Mouse (Mus musculus): ENCODE data around the gene Gon4l. TPM values are rescaled to one million over a fixed set of nuclear protein-coding genes. Genes with fewer than 3 reads are reported as not detected.

Gene Gon4l
- polyA plus RNA-seq, 1 experiment from 2014 or later, result 15.3 TPM

- Histone ChIP-seq H3K36me3 (no peaks in the 10 kb centered on the region), H3K9me3 (replicated peaks) (no peaks in the 10 kb centered on the region), H3K27ac (replicated peaks) (no peak overlapping the region), H3K4me3 (no peak overlapping the region), H3K4me1 (peaks cover 25% of the 10 kb centered on the region), H3K27me3 (ENCODE audit: low read depth, poor library complexity, severe bottlenecking) (no peaks in the 10 kb centered on the region)
- no peak for DNase-seq (ENCODE audit: low spot score)
Measured at GRCm38 (mm10) chr3:88953736-88954135, 118.7 kb downstream of the Gon4l start.

Other genes with a start within 250 kb of the Gon4l start
- gene Arhgef2, start 229.3 kb upstream of the Gon4l start, polyA plus RNA-seq (2016; fragmentation: Nextera tagmentation; extraction: Ambion mirVana), result 82.2 and 106 TPM in 2 replicates
- gene Rxfp4, start 182.1 kb upstream of the Gon4l start, polyA plus RNA-seq (2016; fragmentation: Nextera tagmentation; extraction: Ambion mirVana), result not detected in 2 replicates
- 95.5 and 102 TPM in 2 replicates for gene Khdc4, start 149.4 kb upstream of the Gon4l start, polyA plus RNA-seq (2016; fragmentation: Nextera tagmentation; extraction: Ambion mirVana)
- 38.9 and 43.8 TPM in 2 replicates for gene Rit1, start 118.4 kb upstream of the Gon4l start, polyA plus RNA-seq (2016; fragmentation: Nextera tagmentation; extraction: Ambion mirVana)
- 129 and 187 TPM in 2 replicates for gene Syt11, start 60.1 kb upstream of the Gon4l start, polyA plus RNA-seq (2016; fragmentation: Nextera tagmentation; extraction: Ambion mirVana)
- gene Msto1, start 78.8 kb downstream of the Gon4l start, polyA plus RNA-seq (2016; fragmentation: Nextera tagmentation; extraction: Ambion mirVana), result 68.9 and 70.8 TPM in 2 replicates
- gene Ash1l, start 115.4 kb downstream of the Gon4l start, polyA plus RNA-seq (2016; fragmentation: Nextera tagmentation; extraction: Ambion mirVana), result 13.4 and 14.3 TPM in 2 replicates
- gene Dap3, start 116.0 kb downstream of the Gon4l start, polyA plus RNA-seq (2016; fragmentation: Nextera tagmentation; extraction: Ambion mirVana), result 131 TPM in 2 replicates

Measured in midbrain, embryonic 10.5 days (tissue).